Mouse (Mus musculus): ENCODE measurements at regions not wholly inside any gene's neighbourhood (a gene's known extent, or its start where the extent isn't known, plus 50 kb on each side); places are given as distances from the start of the nearest gene placed in this dataset.

GRCm38 (mm10) chr1:105114835-105115234 is 241.7 kb downstream of the Rnf152 start:
- TF ChIP-seq CTCF (IDR thresholded peaks at IDR 0.05 in 2 of 3, conservative IDR thresholded peaks at IDR 0.05 in 1 of 3; ENCODE audit: control insufficient read depth in 1 of 3, insufficient read depth in 1 of 3, low read depth in 2 of 3, low read length in 3 of 3, poor library complexity in 1 of 3, severe bottlenecking in 1 of 3) (no peak), MXI1 (IDR thresholded peaks at IDR 0.05; ENCODE audit: low read depth, low read length) (no peak), TCF12 (IDR thresholded peaks at IDR 0.05; ENCODE audit: low read depth, low read length) (no peak), ZMIZ1 (IDR thresholded peaks at IDR 0.05; ENCODE audit: low read depth, low read length) (no peak), POLR2A (IDR thresholded peaks at IDR 0.05; ENCODE audit: control insufficient read depth in 1 of 2, insufficient read depth in 1 of 2, low read depth in 1 of 2, low read length in 2 of 2, poor library complexity in 1 of 2) (no peak), EP300 (IDR thresholded peaks at IDR 0.05; ENCODE audit: low read depth in 1 of 2, low read length in 2 of 2) (no peak), USF1 (IDR thresholded peaks at IDR 0.05; ENCODE audit: low read depth, low read length) (no peak), GATA1 (IDR thresholded peaks at IDR 0.05; ENCODE audit: low read depth, low read length) (no peak), ZC3H11A (IDR thresholded peaks at IDR 0.05; ENCODE audit: low read depth, low read length) (no peak), SMC3 (IDR thresholded peaks at IDR 0.05; ENCODE audit: low read depth, low read length) (no peak), ZKSCAN1 (IDR thresholded peaks at IDR 0.05; ENCODE audit: low read depth, low read length) (no peak)

Measured in MEL (cell line).